Mouse (Mus musculus) erythroblast, embryonic 14.5 days (primary cell): ENCODE measurements around the gene Aimp1.

Experiments used
- GATA1 ChIP-seq: IDR thresholded peaks from 2 replicates; pipeline ENCODE4 v1.6.1; 2012; ENCODE audit warnings: low read length, inconsistent platforms, mixed read lengths
- TAL1 ChIP-seq: IDR thresholded peaks from 3 replicates; pipeline ENCODE4 v1.6.1; 2012; ENCODE audit warnings: low read length, inconsistent platforms, mixed read lengths

- no peak for TF ChIP-seq GATA1
- TF ChIP-seq TAL1 = no peak
Measured at GRCm38 (mm10) chr3:132684231-132684928, at the start of gene Aimp1.
